Mouse (Mus musculus) layer of hippocampus, postnatal 25 days (tissue): ENCODE data around the gene Soga3. TPM values are rescaled to one million over a fixed set of nuclear protein-coding genes. Genes with fewer than 3 reads are reported as not detected.
A peak's percentile ranks its signal among the peaks of the same experiment; 100 is the strongest.

Source experiments
- DNase-seq, 2 experiments: peaks; one replicate each; pipeline ENCODE4 v3.0.0; 2022; ENCODE audit warnings: mixed read lengths in 2 of 2, low spot score in 1 of 2; ENCODE audit errors: extremely low spot score in 1 of 2
- total RNA-seq, 2 experiments: library from RNA; stranded (reverse); gene quantifications; 2 replicates each; pipeline ENCODE4 v1.2.3; 2021

Soga3 gene
- total RNA-seq: 100 to 1,000 TPM; 157 to 178 TPM

GRCm38 (mm10) chr10:29143566-29144335 lies at the start of gene Soga3:
Gene Soga3 (plus strand): TSS chr10:29143839.
- DNase-seq: peak; percentile 47 to 57

- no peak for DNase-seq
Observed at GRCm38 (mm10) chr10:29106962-29107361, 36.7 kb upstream of the Soga3 start.

GRCm38 (mm10) chr10:29142556-29143105 lies 1.0 kb upstream of the Soga3 start:
- no peak for DNase-seq

GRCm38 (mm10) chr10:29144612-29145405 lies 1.2 kb downstream of the Soga3 start:
- DNase-seq: no peak

- no peak for DNase-seq
Observed at GRCm38 (mm10) chr10:29146198-29146857, 2.7 kb downstream of the Soga3 start.

GRCm38 (mm10) chr10:29146858-29147640 lies 3.4 kb downstream of the Soga3 start:
- peak; percentile 69 to 81 for DNase-seq

- DNase-seq: no peak
Observed at GRCm38 (mm10) chr10:29147641-29147990, 4.0 kb downstream of the Soga3 start.

- DNase-seq: peak; percentile 59 to 71
Observed at GRCm38 (mm10) chr10:29148076-29148475, 4.4 kb downstream of the Soga3 start.

- DNase-seq: no peak
Observed at GRCm38 (mm10) chr10:29155304-29155703, 11.7 kb downstream of the Soga3 start.

- no peak for DNase-seq
Observed at GRCm38 (mm10) chr10:29161664-29162063, 18.0 kb downstream of the Soga3 start.

- DNase-seq: no peak
Observed at GRCm38 (mm10) chr10:29173778-29174177, 30.1 kb downstream of the Soga3 start.

GRCm38 (mm10) chr10:29175656-29176055 lies 32.0 kb downstream of the Soga3 start:
- DNase-seq: peak in 1 of 2 experiments; percentile 37

- no peak for DNase-seq
Observed at GRCm38 (mm10) chr10:29176881-29177280, 33.2 kb downstream of the Soga3 start.

- DNase-seq: no peak
Observed at GRCm38 (mm10) chr10:29178003-29178402, 34.4 kb downstream of the Soga3 start.

GRCm38 (mm10) chr10:29180210-29180609 lies 36.6 kb downstream of the Soga3 start:
- no peak for DNase-seq

- DNase-seq: no peak
Observed at GRCm38 (mm10) chr10:29181046-29181445, 37.4 kb downstream of the Soga3 start.

GRCm38 (mm10) chr10:29193769-29194168 lies 50.1 kb downstream of the Soga3 start:
- DNase-seq: no peak

GRCm38 (mm10) chr10:29196811-29197210 lies 53.2 kb downstream of the Soga3 start:
- no peak for DNase-seq

GRCm38 (mm10) chr10:29198642-29199041 lies 55.0 kb downstream of the Soga3 start, which contains the start of gene Gm49353:
Gene Gm49353 (plus strand): TSS chr10:29198954.
- DNase-seq: no peak

- DNase-seq: no peak
Observed at GRCm38 (mm10) chr10:29199835-29200234, 56.2 kb downstream of the Soga3 start.
